In the genomic region with DNA sequence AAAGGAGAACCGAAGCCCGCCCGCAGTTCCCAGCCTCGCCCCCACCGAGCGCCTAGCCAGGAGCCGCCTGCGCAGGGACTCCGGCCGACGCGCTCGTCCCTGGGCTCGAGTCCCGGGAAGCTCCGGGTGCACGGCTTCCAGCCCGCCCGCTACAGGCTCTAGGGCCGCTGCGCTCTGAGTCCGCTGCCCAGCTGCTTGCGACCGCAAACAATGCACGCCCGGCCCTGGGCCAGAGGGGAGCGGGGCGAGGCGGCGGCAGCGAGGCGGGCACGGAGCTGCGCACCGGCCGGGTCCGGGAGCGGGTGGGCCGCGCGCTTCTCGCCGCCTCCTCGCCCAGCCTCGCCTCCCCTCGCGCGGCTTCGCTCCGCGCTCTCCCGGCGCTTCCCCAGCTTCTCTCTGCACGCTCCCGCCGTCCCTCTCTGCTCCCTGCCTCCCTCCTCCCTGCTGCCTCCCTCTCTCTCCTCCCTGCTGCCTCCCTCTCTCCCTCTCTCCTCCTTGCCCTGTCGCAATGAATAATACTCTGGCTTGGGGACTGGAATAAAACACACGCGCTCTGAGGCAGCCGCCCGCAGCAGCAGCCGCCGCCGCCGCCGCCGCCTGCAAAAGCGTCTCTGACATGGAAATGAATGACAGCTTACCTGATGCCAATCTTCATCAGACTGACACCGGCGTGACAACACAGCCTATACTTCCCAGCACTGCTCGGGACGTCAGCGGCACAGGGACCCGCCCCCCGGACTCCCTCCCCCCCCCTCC, we compare ENCODE assay signal across 8 mouse cellular contexts. TPM values are rescaled to one million over a fixed set of nuclear protein-coding genes. Genes with fewer than 3 reads are reported as not detected.
DNase-seq lines count a peak whose midpoint lies in the region; ATAC-seq and TF ChIP-seq lines count a peak whose summit lies in the region.

No protein-coding gene starts in this region.

- intact Hi-C loops in left cerebral cortex, postnatal 10 days (cut with DNase I) = loop anchor here (5.0 kb wide), 1 partner anchor 254 kb away; no protein-coding TSS in a partner anchor

- TF ChIP-seq CTCF in spleen, adult 2 months (IDR thresholded peaks at IDR 0.05; ENCODE audit: extremely low read depth, insufficient read depth, insufficient read length, insufficient replicate concordance) = no peak

- H3K27ac ChIP-seq in spleen, adult 2 months (ENCODE audit: insufficient read depth, low read length) = peak overlapping the region; percentile 59
- peak overlapping the region; percentile 97 for H3K27ac ChIP-seq in embryonic facial prominence, embryonic 11.5 days (replicated peaks; ENCODE audit: low read depth, low read length)
- peak overlapping the region; percentile 97 for H3K27ac ChIP-seq in intestine, embryonic 16.5 days (ENCODE audit: low read length)

- peak overlapping the region; percentile 88 for H3K4me2 ChIP-seq in embryonic facial prominence, embryonic 11.5 days (ENCODE audit: low read depth, low read length)
- peak overlapping the region; percentile 95 for H3K4me2 ChIP-seq in intestine, embryonic 16.5 days (ENCODE audit: low read depth, low read length)

- H3K9ac ChIP-seq in embryonic facial prominence, embryonic 11.5 days (replicated peaks; ENCODE audit: low read length) = peak overlapping the region; percentile 99
- H3K9ac ChIP-seq in intestine, embryonic 16.5 days (ENCODE audit: low read depth, low read length) = peak overlapping the region; percentile 87

- H3K27me3 ChIP-seq in spleen, adult 2 months (ENCODE audit: control insufficient read depth, insufficient read depth, low read length) = peaks cover 22% of the 10 kb centered on the region
- H3K27me3 ChIP-seq in embryonic facial prominence, embryonic 11.5 days (ENCODE audit: control insufficient read depth, insufficient read depth, low read length) = no peaks in the 10 kb centered on the region
- peaks cover 11% of the 10 kb centered on the region; the same call in 1 of the 2 replicates for H3K27me3 ChIP-seq in intestine, embryonic 16.5 days (replicated peaks; ENCODE audit: control insufficient read depth, insufficient read depth, low read length)
- peaks cover 85% of the 10 kb centered on the region for H3K27me3 ChIP-seq in megakaryocyte, embryonic 14.5 days (replicated peaks)

- ATAC-seq in embryonic facial prominence, embryonic 11.5 days (replicated peaks; ENCODE audit: insufficient number of reproducible peaks, low FRiP score, low TSS enrichment, low read depth) = peak; percentile 81
- peak; percentile 87 for ATAC-seq in intestine, embryonic 16.5 days

- H3K4me3 ChIP-seq in spleen, adult 2 months (ENCODE audit: extremely low read depth, insufficient read depth, insufficient read length) = peak overlapping the region; percentile 31; the same call in 1 of the 2 replicates
- peak overlapping the region; percentile 90 for H3K4me3 ChIP-seq in embryonic facial prominence, embryonic 11.5 days (ENCODE audit: low read depth, low read length)
- H3K4me3 ChIP-seq in intestine, embryonic 16.5 days (ENCODE audit: low read length) = peak overlapping the region; percentile 77
- H3K4me3 ChIP-seq in megakaryocyte, embryonic 14.5 days (replicated peaks) = peak overlapping the region; percentile 90

- no peak for DNase-seq in spleen, adult 2 months (ENCODE audit: low read depth in 1 of 2, low spot score in 2 of 2)
- DNase-seq in spleen, postnatal 36 days (ENCODE audit: low spot score in 2 of 2) = no peak
- no peak for DNase-seq in embryonic facial prominence, embryonic 11.5 days (ENCODE audit: low spot score)
- peak; percentile 98 for DNase-seq in heart, adult 11 months
- DNase-seq in left cerebral cortex, postnatal 10 days (ENCODE audit: extremely low spot score in 1 of 2, low spot score in 2 of 2) = peak; percentile 85
- DNase-seq in right cerebral cortex, postnatal 36 days (ENCODE audit: low spot score in 2 of 2) = peak; percentile 75 to 81

- WGBS in spleen, adult 2 months = 2% methylated on average over 63 of the region's 75 CpGs
- whole genome bisulfite sequencing in embryonic facial prominence, embryonic 11.5 days = 0% methylated on average over 63 of the region's 75 CpGs
- whole genome bisulfite sequencing in intestine, embryonic 16.5 days = under 1% methylated on average over 73 of the region's 75 CpGs

- H3K4me1 ChIP-seq in spleen, adult 2 months (ENCODE audit: control insufficient read depth, insufficient read depth, insufficient read length) = peaks cover 12% of the 10 kb centered on the region
- no peaks in the 10 kb centered on the region; the same call in 1 of the 2 replicates for H3K4me1 ChIP-seq in embryonic facial prominence, embryonic 11.5 days (ENCODE audit: control insufficient read depth, insufficient read depth, low read length)
- peaks cover 23% of the 10 kb centered on the region; the same call in 1 of the 2 replicates for H3K4me1 ChIP-seq in intestine, embryonic 16.5 days (ENCODE audit: control insufficient read depth, insufficient read depth, low read length)
- peaks cover 25% of the 10 kb centered on the region for H3K4me1 ChIP-seq in megakaryocyte, embryonic 14.5 days

- no peaks in the 10 kb centered on the region for H3K9me3 ChIP-seq in embryonic facial prominence, embryonic 11.5 days (replicated peaks; ENCODE audit: control insufficient read depth, low read length)
- no peaks in the 10 kb centered on the region for H3K9me3 ChIP-seq in intestine, embryonic 16.5 days (ENCODE audit: control insufficient read depth, low read length)
- H3K9me3 ChIP-seq in megakaryocyte, embryonic 14.5 days = no peaks in the 10 kb centered on the region

- no peaks in the 10 kb centered on the region for H3K36me3 ChIP-seq in spleen, adult 2 months (ENCODE audit: control insufficient read depth, insufficient read depth, low read length)
- H3K36me3 ChIP-seq in embryonic facial prominence, embryonic 11.5 days (replicated peaks; ENCODE audit: control insufficient read depth, insufficient read depth, low read depth, low read length) = no peaks in the 10 kb centered on the region
- no peaks in the 10 kb centered on the region for H3K36me3 ChIP-seq in intestine, embryonic 16.5 days (ENCODE audit: control insufficient read depth, insufficient read depth, low read length)
- H3K36me3 ChIP-seq in megakaryocyte, embryonic 14.5 days (replicated peaks; ENCODE audit: low read length) = no peaks in the 10 kb centered on the region

- no peak for TF ChIP-seq POLR2A in spleen, adult 2 months (IDR thresholded peaks at IDR 0.05; ENCODE audit: low read depth, low read length)

RNA-seq across cellular contexts. Expression of a gene that starts 0.4 kb away (rescaled TPM):
- polyA plus RNA-seq in spleen, adult 2 months (2012; rRNA removed) = 2.9 and 4.0 TPM in 2 replicates
- 13.2 and 14.9 TPM in 2 replicates for polyA plus RNA-seq in embryonic facial prominence, embryonic 11.5 days (2014; fragmentation: Nextera tagmentation; extraction: Ambion mirVana)
- polyA plus RNA-seq in intestine, embryonic 16.5 days (2015; fragmentation: Nextera tagmentation; extraction: Ambion mirVana) = 7.2 and 8.0 TPM in 2 replicates
- total RNA-seq in left cerebral cortex, postnatal 10 days (2021) = 10 to 100 TPM; 72.9 to 75.7 TPM
- 0.06 TPM in 1 of 2 replicates, not detected in the other for polyA plus RNA-seq in megakaryocyte, embryonic 14.5 days (2012; ENCODE audit: insufficient read depth, low replicate concordance)

Comparison
In these comparisons a context has a peak if more than half of its experiments do, and no peak if none do; other contexts are left out.
1. DNase-seq: peak in heart, adult 11 months (single experiment), left cerebral cortex, postnatal 10 days (2 of 2) and right cerebral cortex, postnatal 36 days (2 of 2); none in spleen, adult 2 months (0 of 2), spleen, postnatal 36 days (0 of 2) and embryonic facial prominence, embryonic 11.5 days (single experiment).
2. H3K4me3 ChIP-seq: peak in every context shown above with its lines; median percentile 90 in embryonic facial prominence, embryonic 11.5 days; 90 in megakaryocyte, embryonic 14.5 days; 77 in intestine, embryonic 16.5 days; 31 in spleen, adult 2 months.
3. Peak in every context shown above with its lines, with median percentiles within 50 percentile points of each other: H3K27ac ChIP-seq.